Mouse (Mus musculus): ENCODE measurements around the gene Gm49352. TPM values are rescaled to one million over a fixed set of nuclear protein-coding genes. Genes with fewer than 3 reads are reported as not detected.
"Not testable (repeated sequence)": the region's sequence is repeated elsewhere in the genome, so short reads cannot be mapped to it uniquely, and the experiment has no call there.

Gene Gm49352
- total RNA-seq (2015; ENCODE audit: low replicate concordance): not detected in 2 replicates
- total RNA-seq (2017; ENCODE audit: low replicate concordance): not detected in 2 replicates

DNA sequence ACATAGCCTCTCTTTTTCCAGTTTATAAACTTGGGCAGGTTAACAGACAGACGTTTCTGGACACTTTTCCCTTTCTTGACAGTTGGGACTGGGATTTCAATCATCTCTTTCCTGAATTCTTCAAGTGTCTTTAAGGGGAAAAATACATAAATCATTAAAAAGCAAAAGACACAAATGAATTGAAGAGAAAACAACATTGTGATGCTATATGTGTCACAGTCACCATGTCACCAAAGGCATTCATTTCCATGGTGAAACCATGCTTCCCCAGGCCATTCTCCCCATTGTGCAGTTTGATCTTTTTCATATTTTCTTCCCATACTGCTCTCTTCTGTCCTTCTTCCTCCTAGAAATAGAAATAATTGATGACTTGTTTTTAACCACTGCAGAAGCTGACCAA lies at the start of gene Gm49352:
Gene Gm49352, minus strand, starts transcription at position 101 of the 400 bp plus-strand sequence.
- ATAC-seq (replicated peaks; ENCODE audit: low FRiP score, poor library complexity, severe bottlenecking): not testable (repeated sequence)

DNA sequence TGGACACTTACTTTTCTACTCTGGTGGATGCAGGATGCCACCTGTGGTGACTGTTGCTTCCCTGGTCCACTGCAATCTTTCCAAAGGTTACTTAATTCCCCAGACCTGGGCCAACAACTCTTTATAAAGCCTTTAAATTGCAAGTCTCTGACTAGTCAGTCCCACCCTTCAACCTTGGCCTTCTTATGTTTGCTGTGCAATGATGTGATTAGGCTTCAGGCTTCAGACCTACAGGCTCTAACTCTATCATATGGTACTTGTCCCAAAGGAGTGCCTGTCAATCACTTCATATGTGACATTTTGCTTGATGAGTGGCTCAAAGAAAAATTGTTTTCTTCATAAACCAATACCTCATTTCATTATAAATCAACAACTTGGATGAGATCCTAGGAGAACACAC lies 2.1 kb upstream of the Gm49352 start, which contains the start of gene Cts3:
Gene Cts3, minus strand, starts transcription at position 101 of the 400 bp plus-strand sequence.
- no peak for ATAC-seq (replicated peaks; ENCODE audit: low FRiP score, poor library complexity, severe bottlenecking)

DNA sequence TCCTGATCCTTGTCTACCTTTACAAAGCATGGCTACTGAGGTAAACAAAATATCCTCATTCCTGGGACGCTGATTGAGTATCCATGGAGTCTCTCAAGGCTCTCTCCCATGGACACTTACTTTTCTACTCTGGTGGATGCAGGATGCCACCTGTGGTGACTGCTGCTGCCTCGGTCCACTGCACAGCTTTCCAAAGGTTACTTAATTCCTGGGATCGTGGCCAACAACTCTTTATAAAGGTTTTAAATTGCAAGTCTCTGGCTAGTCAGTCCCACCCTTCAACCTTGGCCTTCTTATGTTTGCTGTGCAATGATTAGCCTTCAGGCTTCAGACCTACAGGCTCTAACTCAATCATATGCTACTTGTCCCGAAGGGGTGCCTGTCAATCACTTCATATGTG lies 26.3 kb downstream of the Gm49352 start, which contains the start of gene Ctsm:
Gene Ctsm, minus strand, starts transcription at position 209 of the 400 bp plus-strand sequence.
- ATAC-seq (replicated peaks; ENCODE audit: low FRiP score, poor library complexity, severe bottlenecking): no peak

Other genes starting within 250 kb of the Gm49352 start
- gene Cts7, start 210.0 kb downstream of the Gm49352 start, total RNA-seq (2015; ENCODE audit: low replicate concordance): not detected in 2 replicates
- gene Cts7, start 210.0 kb downstream of the Gm49352 start, total RNA-seq (2017; ENCODE audit: low replicate concordance): not detected in 2 replicates
- not detected in 2 replicates for gene Ctsm, start 26.3 kb downstream of the Gm49352 start, total RNA-seq (2015; ENCODE audit: low replicate concordance)
- gene Ctsm, start 26.3 kb downstream of the Gm49352 start, total RNA-seq (2017; ENCODE audit: low replicate concordance): not detected in 2 replicates
- gene Cts3, start 2.0 kb upstream of the Gm49352 start, total RNA-seq (2015; ENCODE audit: low replicate concordance): not detected in 2 replicates
- gene Cts3, start 2.0 kb upstream of the Gm49352 start, total RNA-seq (2017; ENCODE audit: low replicate concordance): not detected in 2 replicates